Mouse (Mus musculus): ENCODE data around the gene Gpatch2.

GRCm38 (mm10) chr1:187241329-187241728 is 26.0 kb downstream of the Gpatch2 start:
- TF ChIP-seq POLR2A (IDR thresholded peaks at IDR 0.05; ENCODE audit: borderline replicate concordance, low read depth, low read length) (no peak), CTCF (IDR thresholded peaks at IDR 0.05; ENCODE audit: low read depth, low read length) (no peak)
